Mouse (Mus musculus) midbrain, embryonic 11.5 days (tissue): ENCODE data around the gene Rpl13a. TPM values are rescaled to one million over a fixed set of nuclear protein-coding genes. Genes with fewer than 3 reads are reported as not detected.
A peak's percentile ranks its signal among the peaks of the same experiment; 100 is the strongest.
"Not testable (repeated sequence)": the region's sequence is repeated elsewhere in the genome, so short reads cannot be mapped to it uniquely, and the experiment has no call there.

Source experiments
- ATAC-seq: fragments of 200-750 bp; cut with Nextera tagmentation; 2 replicates; pipeline ENCODE4 v1.8.0; 2017; ENCODE audit warnings: moderate TSS enrichment, moderate library complexity; ENCODE audit not compliant: low FRiP score
- DNase-seq: peaks from one replicate; pipeline ENCODE4 v3.0.0; 2015; ENCODE audit warnings: low spot score; ENCODE audit errors: missing footprints
- H3K27ac ChIP-seq: fragments of 300-500 bp; sonication (generic); 2 replicates; pipeline ENCODE4 v1.5.1; 2014; ENCODE audit warnings: low read depth, low read length
- H3K27me3 ChIP-seq: fragments of 300-500 bp; sonication (generic); 2 replicates; pipeline ENCODE4 v1.6.1; 2014; ENCODE audit warnings: mild to moderate bottlenecking, low read length, moderate library complexity, mixed read lengths; ENCODE audit not compliant: control insufficient read depth, insufficient read depth
- H3K36me3 ChIP-seq: fragments of 300-500 bp; sonication (generic); 2 replicates; pipeline ENCODE4 v1.6.1; 2014; ENCODE audit warnings: mild to moderate bottlenecking, low read length, moderate library complexity, mixed read lengths; ENCODE audit not compliant: control insufficient read depth, insufficient read depth
- H3K4me1 ChIP-seq: fragments of 300-500 bp; sonication (generic); 2 replicates; pipeline ENCODE4 v1.6.1; 2014; ENCODE audit warnings: low read length; ENCODE audit not compliant: control insufficient read depth, insufficient read depth
- H3K4me2 ChIP-seq: fragments of 300-500 bp; sonication (generic); 2 replicates; pipeline ENCODE4 v1.6.1; 2014; ENCODE audit warnings: mild to moderate bottlenecking, moderate library complexity
- H3K4me3 ChIP-seq: fragments of 300-500 bp; sonication (generic); 2 replicates; pipeline ENCODE4 v1.5.1; 2014; ENCODE audit warnings: low read depth, low read length
- H3K9ac ChIP-seq: fragments of 300-500 bp; sonication (generic); 2 replicates; pipeline ENCODE4 v1.6.1; 2014; ENCODE audit warnings: low read length
- H3K9me3 ChIP-seq: fragments of 300-500 bp; sonication (generic); 2 replicates; pipeline ENCODE4 v1.6.1; 2016; ENCODE audit warnings: low read length; ENCODE audit not compliant: control insufficient read depth
- whole genome bisulfite sequencing: fragments of 180-500 bp; shearing (Covaris S2); extraction: QIAGEN DNeasy Blood & Tissue Kit; methylation state at CpG from one replicate; pipeline ENCODE4 v1.1.7; 2014; 5-methylcytosine and 5-hydroxymethylcytosine counted together
- polyA plus RNA-seq: library from polyadenylated mRNA; unstranded; fragments of >200 nt; fragmentation: Nextera tagmentation; extraction: Ambion mirVana; gene quantifications from 2 replicates; pipeline ENCODE4 v1.2.1, GENCODE M21; 2014

Gene Rpl13a
- polyA plus RNA-seq, 1 experiment from 2014 or later: 1,290 TPM

DNA sequence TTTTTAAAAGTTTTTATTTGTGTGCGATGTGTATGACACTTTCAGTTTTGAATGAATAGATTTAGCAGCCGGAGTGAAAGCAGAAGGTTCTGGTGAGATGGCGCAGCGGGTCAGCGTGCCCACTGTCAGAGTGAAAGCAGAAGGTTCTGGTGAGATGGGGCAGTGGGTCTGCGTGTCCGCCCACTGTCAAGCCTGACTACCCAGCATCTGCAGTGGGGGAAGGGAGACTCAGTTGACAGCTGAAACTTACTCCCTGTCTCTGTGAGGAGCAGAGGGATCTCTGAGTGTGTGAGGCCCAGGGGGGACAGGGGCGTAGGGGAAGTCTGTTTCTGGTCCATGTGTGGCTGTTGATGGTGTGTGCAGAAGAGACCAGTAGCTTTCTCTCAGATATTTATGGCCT, 11.0 kb downstream of the Rpl13a start:
- Histone ChIP-seq H3K27ac (no peak overlapping the region), H3K4me3 (no peak overlapping the region), H3K9ac (no peak overlapping the region), H3K4me1 (no peaks in the 10 kb centered on the region), H3K36me3 (peaks cover 22% of the 10 kb centered on the region), H3K9me3 (no peaks in the 10 kb centered on the region), H3K4me2 (no peak overlapping the region), H3K27me3 (no peaks in the 10 kb centered on the region)
- ATAC-seq (no peak), DNase-seq (no peak)
- 79% methylated on average over 8 of the region's 8 CpGs for WGBS

DNA sequence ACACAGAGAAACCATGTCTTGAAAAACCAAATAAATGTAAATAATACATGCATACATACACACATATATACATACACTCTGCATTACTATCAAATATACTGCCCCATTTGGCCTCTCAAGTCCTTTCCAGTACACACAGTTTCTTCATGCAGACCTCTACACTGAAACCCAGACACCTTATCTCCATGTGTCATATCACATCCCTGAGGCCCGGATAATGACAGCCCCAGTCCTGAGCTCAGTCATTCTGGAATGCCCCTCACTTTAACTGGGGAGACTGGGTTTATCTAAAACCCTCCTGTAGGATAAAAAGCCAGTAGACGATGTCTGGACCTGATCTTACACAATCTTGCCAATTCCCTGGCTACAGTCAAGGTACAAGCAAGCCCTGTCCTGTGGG, 15.1 kb downstream of the Rpl13a start:
- no peak for ATAC-seq
- Histone ChIP-seq H3K4me1 (no peaks in the 10 kb centered on the region), H3K4me3 (no peak overlapping the region), H3K9me3 (no peaks in the 10 kb centered on the region), H3K27ac (no peak overlapping the region), H3K27me3 (no peaks in the 10 kb centered on the region), H3K36me3 (no peaks in the 10 kb centered on the region), H3K4me2 (no peak overlapping the region), H3K9ac (no peak overlapping the region)
- no peak for DNase-seq
- WGBS: 78% methylated on average over 2 of the region's 2 CpGs

DNA sequence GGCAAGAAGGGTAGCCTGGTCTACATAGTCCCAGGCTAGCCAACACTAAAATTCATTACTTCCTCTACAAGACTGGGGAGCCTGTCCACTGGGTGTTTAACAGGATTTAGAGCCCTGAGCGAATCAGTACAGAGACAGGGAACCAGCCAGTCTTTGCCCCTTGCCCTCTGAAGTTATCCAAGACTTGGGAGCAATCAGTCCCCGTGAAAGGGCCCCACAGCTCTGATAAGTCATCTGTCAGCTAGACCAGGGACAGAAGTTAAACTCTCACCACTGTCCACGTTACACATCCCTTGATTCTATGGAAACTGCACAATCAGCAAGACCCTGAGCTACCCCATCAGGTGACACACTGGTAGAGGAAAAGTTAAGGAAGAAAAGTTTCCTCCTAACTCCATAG, 16.0 kb downstream of the Rpl13a start:
- Histone ChIP-seq H3K9me3 (no peaks in the 10 kb centered on the region), H3K27me3 (no peaks in the 10 kb centered on the region), H3K4me1 (no peaks in the 10 kb centered on the region), H3K4me3 (no peak overlapping the region), H3K27ac (no peak overlapping the region), H3K9ac (no peak overlapping the region), H3K4me2 (no peak overlapping the region), H3K36me3 (no peaks in the 10 kb centered on the region)
- no peak for DNase-seq
- WGBS: 69% methylated on average over 3 of the region's 3 CpGs
- ATAC-seq: no peak

GRCm38 (mm10) chr7:45111940-45112339, 16.6 kb downstream of the Rpl13a start:
- Histone ChIP-seq H3K4me3 (no peak overlapping the region), H3K27me3 (no peaks in the 10 kb centered on the region), H3K4me2 (no peak overlapping the region), H3K36me3 (no peaks in the 10 kb centered on the region), H3K9ac (no peak overlapping the region), H3K27ac (no peak overlapping the region), H3K4me1 (no peaks in the 10 kb centered on the region), H3K9me3 (no peaks in the 10 kb centered on the region)
- ATAC-seq (no peak), DNase-seq (no peak)
- WGBS: 66% methylated on average over 2 of the region's 2 CpGs

DNA sequence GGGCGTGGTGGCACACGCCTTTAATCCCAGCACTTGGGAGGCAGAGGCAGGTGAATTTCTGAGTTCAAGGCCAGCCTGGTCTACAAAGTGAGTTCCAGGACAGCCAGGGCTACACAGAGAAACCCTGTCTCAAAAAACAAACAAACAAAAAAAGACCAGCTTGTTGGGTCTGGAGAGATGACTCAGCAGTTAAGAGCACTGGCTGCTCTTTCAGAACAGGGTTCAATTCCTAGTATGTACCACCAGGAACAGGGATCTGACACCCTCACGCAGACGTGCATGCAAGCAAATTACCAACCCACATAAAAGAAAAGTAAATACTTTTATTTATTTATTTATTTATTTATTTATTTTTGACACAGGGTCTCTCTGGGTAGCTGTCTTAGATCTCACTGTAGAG, 18.5 kb downstream of the Rpl13a start:
- ATAC-seq: not testable (repeated sequence)
- WGBS: 88% methylated on average over 4 of the region's 4 CpGs

DNA sequence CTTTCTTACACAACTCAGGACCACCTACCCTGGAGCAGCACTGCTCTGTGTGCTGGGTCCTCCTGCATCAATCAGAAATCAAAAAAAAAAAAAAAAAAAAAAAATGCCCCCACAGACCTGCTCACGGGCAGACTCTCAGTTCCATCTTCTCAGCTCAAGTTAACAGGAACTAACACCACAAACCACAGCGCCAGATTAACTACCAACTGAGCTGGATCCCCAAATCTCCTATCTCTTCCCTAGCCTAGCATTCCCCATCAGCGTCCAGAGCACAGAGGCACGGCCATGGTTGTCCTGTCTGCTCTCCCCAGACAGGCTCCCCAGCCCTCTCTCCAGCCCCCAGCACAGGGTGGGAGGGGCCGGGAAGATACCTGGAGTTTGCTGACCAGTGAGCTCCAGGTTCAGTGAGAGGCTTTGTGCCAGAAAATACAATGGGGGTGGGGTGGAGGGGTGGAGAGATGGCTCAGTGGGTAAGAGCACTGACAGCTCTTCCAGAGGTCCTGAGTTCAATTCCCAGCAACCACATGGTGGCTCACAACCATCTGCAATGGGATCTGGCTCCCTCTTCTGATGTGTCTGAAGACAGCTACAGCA, 21.4 kb downstream of the Rpl13a start:
- Histone ChIP-seq H3K9ac (no peak overlapping the region), H3K4me1 (no peaks in the 10 kb centered on the region), H3K4me3 (no peak overlapping the region), H3K27ac (no peak overlapping the region), H3K4me2 (no peak overlapping the region), H3K36me3 (no peaks in the 10 kb centered on the region), H3K27me3 (no peaks in the 10 kb centered on the region), H3K9me3 (no peaks in the 10 kb centered on the region)
- DNase-seq (peak; percentile 56), ATAC-seq (no peak)
- 54% methylated on average over 5 of the region's 5 CpGs for WGBS

More for the DNA sequence above, 18.5 kb downstream of the Rpl13a start:
- peak; percentile 69 for DNase-seq
- not testable (repeated sequence) for H3K9me3 ChIP-seq, H3K27me3 ChIP-seq, H3K4me1 ChIP-seq, H3K4me2 ChIP-seq, H3K4me3 ChIP-seq, H3K27ac ChIP-seq, H3K36me3 ChIP-seq, H3K9ac ChIP-seq

DNA sequence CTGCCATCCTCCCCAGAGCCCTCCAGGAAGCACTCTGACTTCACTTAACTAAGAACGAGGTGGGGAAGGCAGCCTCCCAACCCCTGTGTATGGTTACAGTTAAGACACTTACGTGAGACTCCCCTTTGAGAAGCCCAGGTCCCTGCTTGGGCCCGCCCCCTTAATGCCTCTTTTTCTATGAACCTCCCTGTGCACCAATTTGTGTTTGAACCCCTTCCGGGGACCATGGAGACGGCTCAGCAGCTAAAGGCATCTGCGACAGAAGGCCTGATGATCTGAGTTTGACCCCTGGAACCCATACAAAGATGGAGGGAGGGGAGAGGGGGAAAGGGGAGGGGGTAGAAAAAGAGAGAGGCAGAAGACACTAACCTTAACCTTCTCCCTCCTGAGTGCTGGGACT, 22.1 kb downstream of the Rpl13a start:
- Histone ChIP-seq H3K4me3 (no peak overlapping the region), H3K4me2 (no peak overlapping the region), H3K4me1 (no peaks in the 10 kb centered on the region), H3K27ac (no peak overlapping the region), H3K9ac (no peak overlapping the region), H3K27me3 (no peaks in the 10 kb centered on the region), H3K36me3 (no peaks in the 10 kb centered on the region), H3K9me3 (no peaks in the 10 kb centered on the region)
- DNase-seq: peak; percentile 88
- WGBS: 18% methylated on average over 6 of the region's 6 CpGs
- peak; percentile 54; the same call in 1 of the 2 replicates for ATAC-seq

GRCm38 (mm10) chr7:45105491-45105890, 23.1 kb downstream of the Rpl13a start:
- ATAC-seq: no peak
- Histone ChIP-seq H3K9me3 (no peaks in the 10 kb centered on the region), H3K9ac (no peak overlapping the region), H3K27me3 (no peaks in the 10 kb centered on the region), H3K36me3 (no peaks in the 10 kb centered on the region), H3K27ac (no peak overlapping the region), H3K4me3 (no peak overlapping the region), H3K4me1 (no peaks in the 10 kb centered on the region), H3K4me2 (no peak overlapping the region)
- no peak for DNase-seq
- 76% methylated on average over 8 of the region's 8 CpGs for WGBS

- Histone ChIP-seq H3K36me3 (no peaks in the 10 kb centered on the region), H3K27me3 (no peaks in the 10 kb centered on the region), H3K4me3 (no peak overlapping the region), H3K9me3 (no peaks in the 10 kb centered on the region), H3K9ac (no peak overlapping the region), H3K4me1 (no peaks in the 10 kb centered on the region), H3K4me2 (no peak overlapping the region), H3K27ac (no peak overlapping the region)
- DNase-seq (no peak), ATAC-seq (no peak)
- 85% methylated on average over 5 of the region's 5 CpGs for WGBS
Observed at GRCm38 (mm10) chr7:45104941-45105340, 23.6 kb downstream of the Rpl13a start.
